Mouse (Mus musculus) mature B cell (primary cell): ENCODE data around the gene Tc2n.
"Not testable (repeated sequence)": the region's sequence is repeated elsewhere in the genome, so short reads cannot be mapped to it uniquely, and the experiment has no call there.

Experiments
- in situ Hi-C: fragments of 300-500 bp; cut with MboI; formaldehyde crosslinking; loops from 2 replicates; pipeline ENCODE4 v1.14.3; 2019

Tc2n gene

DNA sequence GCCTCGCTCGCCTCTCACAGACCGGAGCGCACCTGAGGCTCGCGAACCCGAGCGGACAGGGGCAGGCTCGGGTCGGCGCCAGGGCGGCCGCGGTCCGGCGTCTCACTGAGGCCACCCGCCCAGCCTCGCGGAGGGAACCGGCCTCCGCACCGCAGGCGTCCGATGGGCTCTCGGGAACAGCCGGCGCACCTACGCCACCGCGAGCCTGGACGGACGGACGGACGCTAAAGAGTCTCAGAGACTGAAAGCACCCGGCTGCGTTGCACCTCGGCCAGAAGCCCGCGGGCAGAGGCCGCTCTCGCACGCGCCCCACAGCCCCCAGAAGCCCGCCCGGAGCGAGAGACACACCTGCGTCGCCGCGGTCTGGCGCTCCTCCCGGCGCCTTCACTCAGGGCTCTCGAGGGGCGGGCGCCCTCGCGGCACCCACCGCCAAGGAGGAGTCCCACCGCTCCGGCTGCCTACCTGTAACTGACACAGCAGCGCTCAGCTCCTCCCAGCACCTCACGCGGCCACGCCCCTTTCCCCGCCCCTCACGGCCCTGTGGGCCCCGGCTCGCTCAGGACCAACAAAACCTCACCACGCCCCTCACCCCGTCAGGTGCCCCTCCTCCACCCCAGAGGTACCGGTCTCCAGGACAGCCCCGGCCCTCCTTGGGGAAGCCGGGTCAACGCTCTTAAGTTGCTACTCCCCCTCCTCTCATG lies at the start of gene Tc2n:
TSS of gene Tc2n (minus strand) at position 470 of the 701 bp plus-strand sequence.
- in situ Hi-C loops: no loop called here

GRCm38 (mm10) chr12:101767306-101768053 lies 49.2 kb upstream of the Tc2n start:
- in situ Hi-C loops: no loop called here

GRCm38 (mm10) chr12:101766228-101766852 lies 48.0 kb upstream of the Tc2n start:
- in situ Hi-C loops: no loop called here

GRCm38 (mm10) chr12:101764870-101765269 lies 46.5 kb upstream of the Tc2n start:
- in situ Hi-C loops: no loop called here

DNA sequence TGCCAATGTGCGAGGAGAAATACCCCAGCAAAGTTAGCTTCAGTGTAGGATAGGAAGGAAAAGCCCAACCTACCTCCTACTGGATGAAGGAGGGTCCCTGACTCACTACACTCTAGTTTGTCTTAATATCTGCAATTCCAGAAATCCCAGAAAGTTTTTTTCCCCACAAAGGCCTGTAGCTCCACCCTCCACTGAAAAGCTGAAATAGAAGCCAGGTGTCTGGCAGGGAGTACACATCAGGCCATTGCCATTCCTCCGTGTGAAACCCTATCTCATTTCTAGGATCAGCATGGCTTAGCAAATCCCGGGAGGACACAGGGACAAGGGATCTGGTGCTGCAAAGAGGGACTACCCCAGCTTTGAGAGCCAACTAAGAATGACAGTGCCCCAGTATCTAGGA lies 44.7 kb upstream of the Tc2n start:
- in situ Hi-C loops: no loop called here

- in situ Hi-C loops: no loop called here
Measured at GRCm38 (mm10) chr12:101762054-101762453, 43.7 kb upstream of the Tc2n start.

DNA sequence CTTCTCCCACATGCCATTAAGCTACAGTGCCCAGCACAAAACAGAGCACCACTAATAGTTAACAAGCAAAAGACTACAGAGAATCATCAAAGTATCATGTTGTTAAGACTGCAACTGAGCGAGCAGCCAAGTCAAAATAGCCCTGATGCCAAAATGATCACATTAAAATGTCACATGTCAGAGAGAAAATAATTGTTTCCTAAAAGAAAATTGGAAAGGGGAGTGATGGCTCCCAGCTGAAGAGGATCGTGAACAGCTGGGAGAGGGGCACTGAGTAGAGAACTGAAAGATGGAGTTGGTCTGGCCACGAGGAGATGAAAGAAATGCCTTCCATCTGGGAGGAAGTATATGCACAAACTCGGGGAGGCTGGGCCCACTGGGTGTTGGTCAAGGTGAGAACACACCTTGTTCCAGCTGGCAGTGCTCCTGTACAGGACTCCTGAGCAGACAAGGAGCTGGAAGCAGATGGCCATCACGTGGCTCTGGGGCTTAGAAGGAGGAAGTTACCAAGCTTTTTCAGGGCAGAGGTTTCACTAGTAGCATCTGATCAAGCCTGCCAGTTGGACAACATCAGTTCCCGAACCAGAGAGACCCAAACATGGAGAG lies 41.2 kb upstream of the Tc2n start:
- in situ Hi-C loops: no loop called here

DNA sequence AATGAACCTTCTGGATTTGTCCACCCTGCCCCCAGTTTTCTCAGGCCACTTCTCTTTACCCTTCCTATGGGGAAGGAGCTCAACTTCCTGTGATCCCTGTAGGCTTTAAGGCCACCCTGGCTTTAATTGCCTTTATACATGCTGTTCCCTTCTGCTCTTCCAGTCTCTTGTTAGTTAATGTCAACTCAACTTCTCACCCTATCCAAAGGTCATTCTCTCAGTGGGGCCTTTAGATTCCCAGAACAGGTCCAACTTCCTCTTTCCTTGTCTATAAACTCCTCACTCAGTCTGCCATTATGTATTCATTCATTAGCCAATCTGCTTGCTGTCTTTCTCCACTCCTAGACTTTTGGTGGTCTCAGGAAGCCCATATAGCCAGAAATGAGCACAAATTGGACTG lies 40.4 kb upstream of the Tc2n start:
- in situ Hi-C loops: no loop called here

GRCm38 (mm10) chr12:101742375-101742774 lies 24.1 kb upstream of the Tc2n start:
- in situ Hi-C loops: no loop called here

DNA sequence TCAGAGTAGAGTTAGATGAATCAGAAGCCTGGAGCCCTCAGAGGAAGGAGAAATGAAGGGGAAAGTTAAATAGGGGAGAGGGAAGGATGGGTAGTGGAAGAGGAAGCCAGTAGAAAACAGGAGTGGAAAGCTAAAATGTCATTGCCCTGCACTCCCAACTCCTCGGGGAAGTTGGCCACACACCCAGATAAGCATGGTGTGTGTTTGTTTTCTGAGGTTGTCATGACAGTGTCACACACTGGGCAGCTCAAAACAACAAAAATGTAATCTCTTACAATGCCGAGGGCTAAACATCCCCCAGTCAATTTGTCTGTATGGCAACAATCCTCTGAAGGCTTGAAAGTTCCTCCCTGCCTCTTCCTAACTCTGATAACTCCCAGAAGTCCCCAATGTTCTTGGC lies 22.2 kb upstream of the Tc2n start:
- in situ Hi-C loops: no loop called here

- in situ Hi-C loops: no loop called here
Measured at GRCm38 (mm10) chr12:101740045-101740444, 21.7 kb upstream of the Tc2n start.

DNA sequence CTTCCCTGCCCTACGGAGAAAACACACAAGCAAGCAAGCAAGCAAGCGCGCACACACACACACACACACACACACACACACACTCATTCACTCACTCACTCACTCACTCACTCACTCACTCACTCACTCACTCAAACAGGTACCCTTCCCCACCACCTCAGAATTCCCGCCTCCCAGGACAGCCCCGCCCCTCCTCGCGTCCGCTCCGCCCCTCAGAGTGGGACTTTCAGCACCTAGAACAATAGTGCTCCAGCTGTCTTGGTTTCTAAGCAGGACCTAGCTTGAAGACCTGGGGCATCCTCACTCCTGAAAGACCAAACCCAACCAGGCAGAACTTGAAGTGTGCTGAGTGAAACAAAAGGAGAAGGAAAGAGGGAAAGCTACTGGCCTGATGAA lies 430 bp upstream of the Tc2n start:
- in situ Hi-C loops: no loop called here

DNA sequence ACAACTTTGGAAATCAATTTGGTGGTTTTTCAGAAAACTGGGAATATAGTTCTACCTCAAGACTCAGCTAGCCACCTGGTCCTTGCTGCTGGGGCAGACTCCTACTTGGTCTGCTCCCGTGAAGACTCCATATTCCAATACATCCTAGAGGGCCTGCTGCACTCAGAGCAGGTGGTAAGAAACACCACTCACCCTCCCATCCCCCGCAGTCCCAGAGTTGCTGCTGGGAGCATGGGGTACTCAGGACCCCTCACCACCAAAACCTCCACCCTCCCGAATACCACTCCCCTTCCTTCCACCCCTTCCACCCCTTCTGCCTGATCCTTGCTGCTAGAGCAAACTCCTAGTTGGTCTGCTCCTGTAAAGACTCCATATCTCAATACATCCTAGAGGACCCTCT lies 19.1 kb downstream of the Tc2n start:
- in situ Hi-C loops: no loop called here

DNA sequence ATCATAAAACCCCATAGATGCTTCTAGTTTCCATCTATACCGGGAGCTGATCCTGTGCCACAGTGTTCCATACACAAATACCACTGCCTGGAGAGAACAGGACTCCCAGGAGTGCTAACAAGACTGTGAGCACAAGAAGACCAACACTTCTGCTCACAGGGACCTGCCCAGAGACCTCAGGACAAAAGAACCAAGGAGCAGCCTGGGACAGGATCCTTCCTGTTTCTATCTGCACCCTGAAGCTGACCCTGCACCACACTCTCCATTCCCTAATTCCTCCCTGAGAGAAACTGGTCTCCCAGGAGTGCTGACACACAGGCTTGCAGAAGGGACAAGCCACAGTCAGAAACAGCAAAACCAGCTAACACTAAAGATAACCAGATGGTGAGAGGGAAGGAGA lies 21.8 kb downstream of the Tc2n start:
- in situ Hi-C loops: no loop called here

- in situ Hi-C loops: no loop called here
Measured at GRCm38 (mm10) chr12:101680538-101680937, 37.8 kb downstream of the Tc2n start.

DNA sequence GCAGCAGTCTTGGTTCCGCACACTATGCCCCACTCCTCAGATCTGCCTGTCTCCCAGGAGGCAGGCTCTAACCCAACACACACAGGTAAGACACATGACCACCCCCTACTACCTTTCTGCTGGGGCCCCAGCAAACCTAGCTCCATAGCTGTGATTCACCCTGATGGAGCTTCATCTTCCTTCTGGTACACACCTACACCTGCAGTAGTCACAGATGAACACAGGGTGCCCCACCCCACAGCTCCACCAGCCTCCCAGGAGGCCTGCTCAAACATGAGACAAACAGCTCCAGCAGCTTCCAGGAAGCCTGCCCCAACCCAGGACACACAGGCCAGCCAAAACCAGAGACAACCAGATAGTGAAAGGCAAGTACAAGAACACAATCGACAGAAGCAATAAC lies 50.8 kb downstream of the Tc2n start:
- in situ Hi-C loops: no loop called here

DNA sequence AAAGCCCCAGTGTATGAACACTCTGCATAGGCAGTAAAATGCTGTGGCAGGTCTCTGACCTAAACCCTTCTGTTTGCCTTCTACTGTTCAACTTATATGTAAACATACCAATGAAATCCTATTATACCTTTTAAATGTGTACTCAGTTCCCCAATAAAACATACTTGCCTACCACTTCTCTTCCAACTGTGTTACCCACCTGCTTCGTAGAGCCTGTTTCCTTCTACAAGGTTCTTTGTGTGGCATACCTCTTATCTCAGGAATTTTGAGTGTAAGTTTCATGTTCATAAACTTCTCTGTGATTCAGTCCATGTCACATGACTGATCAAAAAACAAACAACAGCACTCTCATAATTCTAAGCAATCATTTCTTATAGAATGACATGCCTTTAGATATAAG lies 85.2 kb downstream of the Tc2n start:
- in situ Hi-C loops: no loop called here

DNA sequence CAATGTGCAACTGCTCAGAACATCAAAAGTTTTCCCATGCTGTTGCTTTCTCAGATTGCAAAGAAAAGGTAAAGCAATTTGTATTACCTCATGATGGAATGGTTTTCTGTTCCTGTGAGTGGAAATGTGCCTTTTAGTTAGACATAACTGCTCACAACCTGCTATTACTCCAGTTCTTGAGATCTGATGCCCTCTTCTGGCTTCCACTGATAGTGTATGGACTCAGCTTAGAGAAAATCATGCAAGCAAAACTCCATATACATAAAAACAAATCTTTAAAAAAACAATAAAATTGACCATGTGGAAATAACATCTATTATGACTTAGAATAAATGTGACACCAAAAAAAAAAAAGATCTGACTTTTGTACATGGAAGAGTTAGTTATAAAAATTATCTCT lies 111.7 kb downstream of the Tc2n start:
- in situ Hi-C loops: not testable (repeated sequence)
